Mouse (Mus musculus) gonadal fat pad, adult 2 months (tissue): ENCODE data around the gene Hist1h4a. TPM values are rescaled to one million over a fixed set of nuclear protein-coding genes. Genes with fewer than 3 reads are reported as not detected.
"Not testable (repeated sequence)": the region's sequence is repeated elsewhere in the genome, so short reads cannot be mapped to it uniquely, and the experiment has no call there.

ENCODE experiments used
- DNase-seq: peaks from one replicate; pipeline ENCODE4 v3.0.0-alpha.2; 2012; ENCODE audit warnings: low read depth
- polyA plus RNA-seq: library from polyadenylated mRNA; depleted of rRNA; stranded (reverse); fragments of >200 nt; gene quantifications from 2 replicates; pipeline ENCODE4 v1.2.3, GENCODE M21; 2012

Hist1h4a gene
- polyA plus RNA-seq, 1 experiment = 9.3 TPM

GRCm38 (mm10) chr13:23759251-23759771 is 1.7 kb downstream of the Hist1h4a start:
- DNase-seq = no peak

- no peak for DNase-seq
Observed at GRCm38 (mm10) chr13:23757921-23758320, 3.1 kb downstream of the Hist1h4a start.

- DNase-seq = no peak
Observed at GRCm38 (mm10) chr13:23757211-23757773, 3.7 kb downstream of the Hist1h4a start.

- no peak for DNase-seq
Observed at GRCm38 (mm10) chr13:23756790-23757189, 4.2 kb downstream of the Hist1h4a start, which contains the start of gene Hist1h4b. Gene Hist1h4b, plus strand, starts transcription at chr13:23757013.

- no peak for DNase-seq
Observed at GRCm38 (mm10) chr13:23755000-23755399, 6.0 kb downstream of the Hist1h4a start.

- no peak for DNase-seq
Observed at GRCm38 (mm10) chr13:23753314-23754078, 7.5 kb downstream of the Hist1h4a start.

- no peak for DNase-seq
Observed at GRCm38 (mm10) chr13:23752742-23753172, 8.3 kb downstream of the Hist1h4a start.

GRCm38 (mm10) chr13:23752067-23752741 is 8.8 kb downstream of the Hist1h4a start, which contains the start of gene Hist1h3b:
Gene Hist1h3b, plus strand, starts transcription at chr13:23752267.
- not testable (repeated sequence) for DNase-seq

GRCm38 (mm10) chr13:23751478-23751956 is 9.5 kb downstream of the Hist1h4a start:
- DNase-seq = no peak

GRCm38 (mm10) chr13:23750839-23751477 is 10.1 kb downstream of the Hist1h4a start, which contains the start of gene Hist1h2ab:
Gene Hist1h2ab, plus strand, starts transcription at chr13:23751126.
- not testable (repeated sequence) for DNase-seq

- no peak for DNase-seq
Observed at GRCm38 (mm10) chr13:23749563-23750121, 11.4 kb downstream of the Hist1h4a start.

- DNase-seq = no peak
Observed at GRCm38 (mm10) chr13:23747892-23748288, 13.1 kb downstream of the Hist1h4a start.

- DNase-seq = no peak
Observed at GRCm38 (mm10) chr13:23747081-23747891, 13.7 kb downstream of the Hist1h4a start.

- DNase-seq = not testable (repeated sequence)
Observed at GRCm38 (mm10) chr13:23746201-23747080, 14.6 kb downstream of the Hist1h4a start, which contains the start of gene Hist1h2bb. Gene Hist1h2bb, plus strand, starts transcription at chr13:23746734.

GRCm38 (mm10) chr13:23745381-23746161 is 15.5 kb downstream of the Hist1h4a start, which contains the start of gene Hist1h3c:
Gene Hist1h3c, minus strand, starts transcription at chr13:23745602.
- no peak for DNase-seq

GRCm38 (mm10) chr13:23744421-23745380 is 16.3 kb downstream of the Hist1h4a start:
- no peak for DNase-seq

- DNase-seq = no peak
Observed at GRCm38 (mm10) chr13:23743963-23744362, 17.1 kb downstream of the Hist1h4a start.
